Mouse (Mus musculus) kidney, postnatal 25 days (tissue): ENCODE data around the gene Rasl11b.

Source experiments
- DNase-seq, 2 experiments: peaks; one replicate each; pipeline ENCODE4 v3.0.0; 2021; ENCODE audit warnings: mixed read lengths in 2 of 2

The Rasl11b gene

DNA sequence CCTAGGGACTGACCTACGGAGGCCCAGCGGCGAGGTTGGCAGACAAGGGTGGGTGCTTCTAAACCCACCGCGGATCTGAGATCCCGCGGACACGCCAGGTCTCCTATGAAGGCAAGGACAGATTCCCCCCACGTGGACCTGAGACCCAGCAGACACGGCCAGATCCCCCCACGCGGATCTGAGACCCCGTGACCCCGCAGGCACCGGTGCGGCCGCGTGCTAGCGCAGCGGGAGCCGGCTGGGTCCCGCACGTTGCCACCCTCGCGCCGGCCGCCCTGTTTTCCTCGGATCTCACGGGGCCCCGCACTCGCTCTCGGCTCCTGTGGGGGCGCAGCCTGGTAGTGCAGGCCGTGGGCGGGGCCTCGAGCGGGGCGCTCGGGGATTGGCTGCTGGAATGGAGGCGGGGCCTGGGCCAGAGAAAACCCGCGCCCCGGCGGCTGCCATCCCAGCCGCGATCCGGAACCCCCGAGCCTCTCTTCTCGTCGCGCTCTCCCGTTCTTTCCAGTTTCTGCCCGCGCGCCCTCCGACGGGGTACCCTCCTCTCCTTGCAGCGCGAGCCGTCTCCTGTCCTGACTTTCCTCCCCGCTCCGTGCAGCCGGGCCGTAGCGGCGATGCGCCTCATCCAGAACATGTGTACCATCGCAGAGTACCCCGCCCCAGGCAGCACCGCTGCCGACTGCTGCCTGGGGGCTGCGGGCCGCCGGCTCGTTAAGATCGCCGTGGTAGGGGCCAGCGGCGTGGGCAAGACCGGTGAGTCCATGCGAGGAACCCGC is at the start of gene Rasl11b:
Rasl11b (plus strand) TSS at position 446 of the 773 bp plus-strand sequence.
- DNase-seq: peak; percentile 95 to 97

DNA sequence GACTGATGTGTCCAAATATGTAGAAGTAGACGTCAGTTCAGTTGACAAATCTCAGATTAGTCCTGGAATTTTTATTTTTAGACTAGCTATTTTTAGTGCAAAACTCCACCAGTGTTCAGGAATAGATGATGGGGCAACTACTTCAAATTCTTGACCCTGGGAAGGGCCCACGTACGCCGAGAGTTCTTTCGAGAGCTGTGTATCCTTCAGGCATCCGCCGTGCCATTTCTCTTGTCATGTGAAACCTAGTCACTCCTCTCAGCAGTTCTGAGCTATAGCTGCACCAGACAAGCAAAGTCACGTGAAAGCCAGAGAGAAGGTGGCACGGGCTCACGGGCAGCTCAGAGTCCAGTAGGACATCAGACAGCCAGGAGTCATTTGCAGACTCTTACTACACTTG is 47.5 kb upstream of the Rasl11b start:
- no peak for DNase-seq

DNA sequence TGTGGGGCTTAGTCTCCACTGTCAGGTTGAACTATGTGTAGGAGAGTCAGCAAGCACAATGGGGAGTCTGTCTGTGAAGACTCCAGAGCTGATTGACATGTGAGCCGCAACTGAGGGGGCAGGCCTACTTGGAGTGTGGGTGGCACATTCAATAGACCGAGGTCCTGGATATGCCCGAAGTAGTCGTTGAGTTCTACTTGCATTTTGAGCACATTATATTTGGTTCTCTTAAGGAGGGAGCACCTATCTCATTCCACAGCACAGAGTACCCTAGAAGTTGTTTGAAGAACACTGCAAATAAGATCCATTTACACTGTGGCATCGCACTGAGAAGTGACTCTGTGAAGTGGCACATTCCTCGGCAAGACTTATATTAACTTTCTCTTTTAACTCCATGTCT is 45.1 kb upstream of the Rasl11b start:
- DNase-seq: no peak

DNA sequence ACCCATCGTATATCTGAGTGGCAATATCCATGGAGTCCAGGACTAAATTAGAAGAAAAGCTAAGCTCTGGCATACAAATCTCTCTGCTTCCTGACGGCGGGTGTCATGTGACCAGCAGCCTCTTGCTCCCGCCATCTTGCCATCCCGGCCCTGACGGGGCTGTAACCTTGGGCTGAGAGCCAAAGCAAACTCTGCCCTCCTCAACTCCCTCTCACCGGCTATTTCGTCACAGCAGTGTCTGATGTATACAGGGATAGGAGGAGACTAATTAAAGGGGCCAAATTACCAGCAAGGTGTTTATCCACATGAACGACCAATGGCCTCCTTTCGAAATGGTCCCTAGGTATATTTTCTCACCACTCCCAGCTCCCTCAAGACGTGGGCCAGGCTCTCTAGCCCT is 43.3 kb upstream of the Rasl11b start:
- no peak for DNase-seq

GRCm38 (mm10) chr5:74155860-74156351 is 39.2 kb upstream of the Rasl11b start:
- DNase-seq: no peak

- no peak for DNase-seq
Observed at GRCm38 (mm10) chr5:74158929-74159632, 36.0 kb upstream of the Rasl11b start.

DNA sequence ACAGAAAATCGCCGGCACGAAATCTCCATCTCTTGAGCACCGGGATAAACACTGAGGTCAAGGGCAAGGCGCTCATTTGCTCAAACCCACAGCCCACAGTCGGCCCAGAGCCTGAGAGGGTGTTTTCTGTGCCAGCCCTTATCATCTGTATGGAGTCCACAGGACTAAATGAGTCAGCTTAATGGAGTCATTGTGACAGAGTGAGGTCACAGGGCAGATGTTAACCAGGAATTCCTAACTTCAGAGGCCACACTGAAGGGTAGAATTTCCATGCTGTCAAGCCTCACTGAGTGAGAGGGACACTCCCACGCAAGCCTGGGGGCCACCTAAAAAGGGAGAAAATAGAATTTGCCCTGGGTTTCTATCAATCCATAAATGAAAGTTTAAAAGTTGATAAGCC is 35.2 kb upstream of the Rasl11b start:
- DNase-seq: no peak

GRCm38 (mm10) chr5:74160349-74160748 is 34.7 kb upstream of the Rasl11b start:
- DNase-seq: no peak

GRCm38 (mm10) chr5:74161297-74161926 is 33.7 kb upstream of the Rasl11b start:
- DNase-seq: peak; percentile 52 to 65

GRCm38 (mm10) chr5:74162013-74162412 is 33.1 kb upstream of the Rasl11b start:
- DNase-seq: no peak

DNA sequence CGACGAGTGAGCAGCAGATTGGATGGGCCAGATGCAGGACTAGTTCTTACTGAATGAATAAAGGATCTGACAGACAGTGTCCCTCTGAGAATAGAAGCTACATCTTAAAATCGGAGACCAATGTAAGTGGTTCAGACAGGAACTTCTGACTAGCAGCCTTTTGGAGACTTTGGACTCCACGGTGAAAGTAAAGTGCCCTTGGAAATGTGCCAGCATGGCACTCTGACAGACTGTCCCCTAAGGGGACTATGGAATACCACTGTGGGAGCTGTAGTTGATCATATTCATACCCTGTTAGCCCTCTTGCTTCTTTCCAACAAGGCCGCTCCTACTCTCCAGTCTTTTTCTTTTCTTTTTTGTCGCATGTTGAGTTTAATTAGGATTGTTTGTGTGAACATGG is 31.9 kb upstream of the Rasl11b start:
- DNase-seq: peak; percentile 56 to 59

DNA sequence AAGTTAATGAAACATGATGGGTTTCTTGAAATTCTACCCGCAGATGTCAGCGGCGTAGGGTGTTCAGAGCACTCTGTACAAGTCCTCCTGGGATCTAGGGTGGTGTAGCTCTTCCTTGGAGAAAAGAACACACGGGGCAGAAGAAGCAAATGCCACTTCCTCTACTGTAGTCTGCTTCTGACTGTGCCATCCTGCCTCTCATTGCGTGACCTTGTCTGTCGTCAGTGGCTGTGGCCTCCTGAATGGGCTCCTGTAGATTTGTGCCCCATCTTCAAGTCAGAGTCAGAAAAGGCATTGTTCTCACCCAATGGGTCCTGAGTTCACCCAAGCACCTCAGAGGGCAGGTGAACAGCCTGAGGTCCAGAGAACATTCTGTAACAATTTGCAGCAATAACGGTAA is 30.5 kb upstream of the Rasl11b start:
- no peak for DNase-seq

- DNase-seq: no peak
Observed at GRCm38 (mm10) chr5:74166642-74167041, 28.4 kb upstream of the Rasl11b start.

GRCm38 (mm10) chr5:74168085-74168484 is 27.0 kb upstream of the Rasl11b start:
- DNase-seq: no peak

- peak; percentile 30 to 74 for DNase-seq
Observed at GRCm38 (mm10) chr5:74171768-74172167, 23.3 kb upstream of the Rasl11b start.

GRCm38 (mm10) chr5:74172208-74172607 is 22.9 kb upstream of the Rasl11b start:
- DNase-seq: no peak

DNA sequence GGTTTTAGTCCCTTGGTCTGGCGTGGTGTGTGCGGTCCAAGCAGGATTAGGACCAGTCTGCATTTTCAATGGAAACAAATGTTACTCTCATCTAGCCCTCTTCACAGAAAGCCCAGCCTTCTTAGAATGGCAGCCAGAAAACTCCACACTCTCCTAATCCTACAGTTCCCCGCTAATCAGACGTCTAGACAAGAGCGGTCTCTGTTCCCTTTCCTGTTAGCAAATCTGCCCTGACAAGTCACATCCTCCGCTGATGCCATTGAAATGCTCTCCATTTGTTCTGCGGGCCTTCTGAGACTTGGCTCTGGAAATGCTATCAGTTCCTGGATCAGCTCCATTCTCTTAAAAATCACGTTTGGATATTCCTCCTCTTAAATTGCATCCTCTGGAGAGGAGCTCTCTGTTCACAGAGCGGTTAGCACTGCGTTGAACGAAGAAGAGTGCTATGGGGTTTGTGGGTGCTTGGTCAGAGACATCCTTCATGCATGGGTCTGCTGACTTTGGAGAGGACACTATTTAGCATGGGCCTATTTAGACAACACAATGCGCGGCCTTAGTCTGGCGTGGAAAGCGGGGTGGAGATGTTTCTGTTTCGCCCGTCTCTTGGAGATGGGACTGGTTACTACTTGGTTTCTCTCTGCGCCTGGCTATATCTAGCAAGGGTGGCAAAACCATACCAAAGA is 21.8 kb upstream of the Rasl11b start:
- peak in 1 of 2 experiments; percentile 11 for DNase-seq

- peak; percentile 24 to 57 for DNase-seq
Observed at GRCm38 (mm10) chr5:74175526-74176270, 19.4 kb upstream of the Rasl11b start.

- no peak for DNase-seq
Observed at GRCm38 (mm10) chr5:74180216-74180615, 14.9 kb upstream of the Rasl11b start.

DNA sequence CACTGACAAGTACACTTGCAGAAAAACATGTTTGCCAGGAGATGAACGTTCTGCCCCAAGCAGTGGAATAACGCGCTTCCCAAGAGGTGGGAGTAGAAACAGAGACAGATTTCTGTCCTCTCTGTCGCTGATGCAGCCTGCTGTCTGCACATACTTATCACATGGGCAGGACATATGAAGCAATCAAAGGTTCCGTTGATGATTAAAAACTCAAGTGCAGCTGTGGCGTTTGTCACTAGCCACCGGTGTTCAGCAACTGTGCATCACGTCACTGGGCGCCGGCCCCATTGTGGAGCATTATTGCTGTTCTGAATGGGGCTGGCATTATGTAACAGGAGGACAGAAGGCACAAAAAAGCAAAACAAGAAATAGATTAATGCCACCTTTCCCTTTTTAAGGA is 12.0 kb upstream of the Rasl11b start:
- no peak for DNase-seq

GRCm38 (mm10) chr5:74184607-74185006 is 10.5 kb upstream of the Rasl11b start:
- no peak for DNase-seq

- no peak for DNase-seq
Observed at GRCm38 (mm10) chr5:74188076-74188475, 7.0 kb upstream of the Rasl11b start.
